ENCODE assay signal across 8 mouse cellular contexts in the genomic region with DNA sequence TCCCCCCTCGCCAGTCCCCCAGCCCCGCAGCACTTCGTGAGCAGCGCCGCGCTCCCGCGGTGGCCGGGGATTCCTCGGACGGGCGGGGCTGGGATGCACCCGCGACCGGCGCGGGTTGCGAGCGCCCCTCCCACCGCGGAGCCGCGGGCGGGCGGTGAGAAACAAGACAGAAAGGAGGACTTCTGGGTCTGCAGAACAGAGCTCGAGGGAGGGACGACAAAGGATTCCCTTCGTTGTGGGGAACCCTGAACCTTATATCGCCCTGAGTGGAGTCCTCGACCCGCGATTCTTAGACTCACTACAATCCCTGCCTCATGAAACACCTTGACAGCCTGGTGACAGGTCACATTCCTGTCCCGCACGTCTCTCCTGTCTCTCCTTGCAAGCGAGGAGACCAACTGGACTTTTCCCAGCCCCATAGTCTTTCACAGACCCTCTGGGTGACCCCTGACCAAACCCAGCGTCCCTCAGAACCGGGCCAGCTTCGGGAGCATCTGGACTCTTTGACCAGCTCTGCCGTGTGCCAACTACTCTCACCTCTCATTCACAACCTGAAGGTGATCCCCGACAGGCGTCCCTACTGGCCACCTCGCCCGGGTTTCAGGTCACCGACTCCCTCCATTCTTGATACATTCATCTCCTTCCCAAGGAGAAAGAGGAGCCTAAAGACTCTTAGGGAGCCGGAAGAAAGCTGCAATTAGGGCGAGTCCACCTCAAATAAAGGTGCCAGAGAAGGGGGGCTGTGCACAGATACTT. TPM values are rescaled to one million over a fixed set of nuclear protein-coding genes. Genes with fewer than 3 reads are reported as not detected.
DNase-seq lines count a peak whose midpoint lies in the region; ATAC-seq and TF ChIP-seq lines count a peak whose summit lies in the region.

No protein-coding gene starts in this region.

- peaks cover 0 to 2% of the 10 kb centered on the region in 2 experiments; a peak in 1 of 4 replicates for H3K36me3 ChIP-seq in MEL (ENCODE audit: control insufficient read depth in 1 of 2, insufficient read depth in 2 of 2, low read length in 2 of 2)
- H3K36me3 ChIP-seq in forebrain, embryonic 14.5 days (ENCODE audit: control insufficient read depth, insufficient read depth, low read length): peaks cover 9% of the 10 kb centered on the region
- H3K36me3 ChIP-seq in neural tube, embryonic 12.5 days: peaks cover 9% of the 10 kb centered on the region

- H3K27ac ChIP-seq in MEL (ENCODE audit: control insufficient read depth, low read depth, low read length): peak overlapping the region; percentile 59; the same call in 1 of the 2 replicates
- peak overlapping the region; percentile 98 for H3K27ac ChIP-seq in forebrain, embryonic 14.5 days (ENCODE audit: low read depth, low read length)
- peak overlapping the region; percentile 89 for H3K27ac ChIP-seq in neural tube, embryonic 12.5 days

- peak overlapping the region; percentile 69 for H3K9ac ChIP-seq in MEL (ENCODE audit: control insufficient read depth, low read depth, low read length, poor library complexity, severe bottlenecking)
- H3K9ac ChIP-seq in forebrain, embryonic 14.5 days (ENCODE audit: low read length): peak overlapping the region; percentile 65
- H3K9ac ChIP-seq in neural tube, embryonic 12.5 days: peak overlapping the region; percentile 65

- TF ChIP-seq EP300 in MEL (IDR thresholded peaks at IDR 0.05; ENCODE audit: low read depth in 1 of 2, low read length in 2 of 2): no peak

- H3K27me3 ChIP-seq in MEL (ENCODE audit: control insufficient read depth in 1 of 2, insufficient read depth in 2 of 2, low read length in 2 of 2): no peaks in the 10 kb centered on the region
- H3K27me3 ChIP-seq in forebrain, embryonic 14.5 days (replicated peaks; ENCODE audit: control insufficient read depth, insufficient read depth, low read length): no peaks in the 10 kb centered on the region
- H3K27me3 ChIP-seq in neural tube, embryonic 12.5 days (replicated peaks): peaks cover 13% of the 10 kb centered on the region

- 1% methylated on average over 46 of the region's 46 CpGs for WGBS in forebrain, embryonic 14.5 days
- WGBS in neural tube, embryonic 12.5 days: 1% methylated on average over 46 of the region's 46 CpGs

- H3K4me2 ChIP-seq in forebrain, embryonic 14.5 days (ENCODE audit: low read length): peak overlapping the region; percentile 76
- peak overlapping the region; percentile 62 for H3K4me2 ChIP-seq in neural tube, embryonic 12.5 days (replicated peaks)

- DNase-seq in kidney, adult 18-20 months: peak; percentile 35
- no peak for DNase-seq in kidney, postnatal 14 days
- peak; percentile 57 for DNase-seq in MEL (ENCODE audit: low read depth, low spot score)
- peak; percentile 64 for DNase-seq in forebrain, embryonic 14.5 days (ENCODE audit: low spot score)
- peak; percentile 51 for DNase-seq in kidney, postnatal 10 days
- no peak for DNase-seq in urinary bladder, adult 18-20 months (ENCODE audit: low spot score in 2 of 2)
- no peak for DNase-seq in layer of hippocampus, adult 9-10 months (ENCODE audit: low spot score)

- no peak for TF ChIP-seq RAD21 in MEL (IDR thresholded peaks at IDR 0.05; ENCODE audit: low read depth, low read length)

- TF ChIP-seq CTCF in MEL (IDR thresholded peaks at IDR 0.05 in 2 of 3, conservative IDR thresholded peaks at IDR 0.05 in 1 of 3; ENCODE audit: control insufficient read depth in 1 of 3, insufficient read depth in 1 of 3, low read depth in 2 of 3, low read length in 3 of 3, poor library complexity in 1 of 3, severe bottlenecking in 1 of 3): no peak

- H3K4me3 ChIP-seq in MEL (ENCODE audit: control insufficient read depth in 1 of 2, insufficient read depth in 1 of 2, low read depth in 2 of 2, low read length in 2 of 2): peak overlapping the region; percentile 55 to 57
- H3K4me3 ChIP-seq in forebrain, embryonic 14.5 days (ENCODE audit: low read depth, low read length): peak overlapping the region; percentile 43
- peak overlapping the region; percentile 50 for H3K4me3 ChIP-seq in neural tube, embryonic 12.5 days

- ATAC-seq in forebrain, embryonic 14.5 days: no peak
- ATAC-seq in neural tube, embryonic 12.5 days (ENCODE audit: low FRiP score, low read depth): no peak

- no peaks in the 10 kb centered on the region for H3K9me3 ChIP-seq in MEL (replicated peaks; ENCODE audit: insufficient read depth, low read length)
- no peaks in the 10 kb centered on the region for H3K9me3 ChIP-seq in forebrain, embryonic 14.5 days (replicated peaks; ENCODE audit: control insufficient read depth, low read length)
- H3K9me3 ChIP-seq in neural tube, embryonic 12.5 days: no peaks in the 10 kb centered on the region

- H3K4me1 ChIP-seq in MEL (ENCODE audit: control insufficient read depth in 1 of 2, insufficient read depth in 2 of 2, low read length in 2 of 2): peaks cover 0 to 5% of the 10 kb centered on the region in 2 experiments; a peak in 1 of 4 replicates
- H3K4me1 ChIP-seq in forebrain, embryonic 14.5 days (ENCODE audit: control insufficient read depth, insufficient read depth, low read length): peaks cover 30% of the 10 kb centered on the region
- peaks cover 58% of the 10 kb centered on the region for H3K4me1 ChIP-seq in neural tube, embryonic 12.5 days

- no peaks in the 10 kb centered on the region; the same call in 1 of the 2 replicates for H3K79me2 ChIP-seq in MEL (ENCODE audit: control insufficient read depth, insufficient read depth, low read length, poor library complexity)

- TF ChIP-seq POLR2A in MEL (IDR thresholded peaks at IDR 0.05; ENCODE audit: control insufficient read depth in 1 of 2, insufficient read depth in 1 of 2, low read depth in 1 of 2, low read length in 2 of 2, poor library complexity in 1 of 2): no peak

TF ChIP-seq in MEL, 35 proteins besides CTCF, POLR2A, EP300 and RAD21:
- TF ChIP-seq NRF1 (IDR thresholded peaks at IDR 0.05; ENCODE audit: insufficient read depth, low read depth, low read length, poor library complexity, severe bottlenecking): 0 out of 2 replicates have a peak, but pooled peaks have one; percentile 4
- TF ChIP-seq SMC3 (IDR thresholded peaks at IDR 0.05; ENCODE audit: low read depth, low read length): no peak
- TF ChIP-seq ETS1 (IDR thresholded peaks at IDR 0.05; ENCODE audit: low read depth, low read length): no peak
- TF ChIP-seq MXI1 (IDR thresholded peaks at IDR 0.05; ENCODE audit: low read depth, low read length): peak; percentile 59; the same call in 1 of the 2 replicates
- TF ChIP-seq TAL1 (IDR thresholded peaks at IDR 0.05; ENCODE audit: low read length): no peak
- peak; percentile 39; the same call in 1 of the 2 replicates for TF ChIP-seq SIN3A (IDR thresholded peaks at IDR 0.05; ENCODE audit: low read length)
- TF ChIP-seq TCF12 (IDR thresholded peaks at IDR 0.05; ENCODE audit: low read depth, low read length): 0 out of 2 replicates have a peak, but pooled peaks have one; percentile 7
- no peak for TF ChIP-seq BHLHE40 (IDR thresholded peaks at IDR 0.05; ENCODE audit: borderline replicate concordance, low read depth, low read length)
- peak; percentile 58; the same call in 1 of the 2 replicates for TF ChIP-seq MAZ (IDR thresholded peaks at IDR 0.05; ENCODE audit: low read depth, low read length)

RNA-seq across cellular contexts. Expression of a gene that starts 1.1 kb away (rescaled TPM):
- total RNA-seq in MEL (2012; rRNA removed): 7.3 and 8.9 TPM in 2 replicates
- 10 to 100 TPM in 1 of 2 experiments, not detected in 1; 10.7 TPM for polyA plus RNA-seq in MEL (2012; ENCODE audit: insufficient read depth in 1 of 2, insufficient read length in 2 of 2, low read depth in 1 of 2, low replicate concordance in 2 of 2, missing spikeins in 1 of 2)
- 7.3 and 11.3 TPM in 2 replicates for polyA plus RNA-seq in forebrain, embryonic 14.5 days (2014; fragmentation: Nextera tagmentation; extraction: Ambion mirVana)
- polyA plus RNA-seq in neural tube, embryonic 12.5 days (2016; fragmentation: Nextera tagmentation; extraction: Ambion mirVana): 24.8 and 26.4 TPM in 2 replicates

RNA-seq across cellular contexts. Expression of a gene that starts 9.6 kb away (rescaled TPM):
- total RNA-seq in MEL (2012; rRNA removed): 47.5 and 47.6 TPM in 2 replicates
- 10 to 100 TPM in 1 of 2 experiments, not detected in 1; 87.1 TPM for polyA plus RNA-seq in MEL (2012; ENCODE audit: insufficient read depth in 1 of 2, insufficient read length in 2 of 2, low read depth in 1 of 2, low replicate concordance in 2 of 2, missing spikeins in 1 of 2)
- polyA plus RNA-seq in forebrain, embryonic 14.5 days (2014; fragmentation: Nextera tagmentation; extraction: Ambion mirVana): 177 and 182 TPM in 2 replicates
- 142 and 145 TPM in 2 replicates for polyA plus RNA-seq in neural tube, embryonic 12.5 days (2016; fragmentation: Nextera tagmentation; extraction: Ambion mirVana)

RNA-seq across cellular contexts. Expression of a gene that starts 24.6 kb away (rescaled TPM):
- 10.0 and 13.1 TPM in 2 replicates for total RNA-seq in MEL (2012; rRNA removed)
- polyA plus RNA-seq in MEL (2012; ENCODE audit: insufficient read depth in 1 of 2, insufficient read length in 2 of 2, low read depth in 1 of 2, low replicate concordance in 2 of 2, missing spikeins in 1 of 2): 10 to 100 TPM in 1 of 2 experiments, not detected in 1; 22.5 TPM
- polyA plus RNA-seq in forebrain, embryonic 14.5 days (2014; fragmentation: Nextera tagmentation; extraction: Ambion mirVana): 6.8 and 7.4 TPM in 2 replicates
- 9.7 and 10.2 TPM in 2 replicates for polyA plus RNA-seq in neural tube, embryonic 12.5 days (2016; fragmentation: Nextera tagmentation; extraction: Ambion mirVana)

RNA-seq across cellular contexts. Expression of a gene that starts 28.4 kb away (rescaled TPM):
- total RNA-seq in MEL (2012; rRNA removed): 0.12 and 0.13 TPM in 2 replicates
- under 1 TPM in 1 of 2 experiments, not detected in 1; 0.36 TPM for polyA plus RNA-seq in MEL (2012; ENCODE audit: insufficient read depth in 1 of 2, insufficient read length in 2 of 2, low read depth in 1 of 2, low replicate concordance in 2 of 2, missing spikeins in 1 of 2)
- polyA plus RNA-seq in forebrain, embryonic 14.5 days (2014; fragmentation: Nextera tagmentation; extraction: Ambion mirVana): 0.60 and 0.89 TPM in 2 replicates
- 0.91 and 1.5 TPM in 2 replicates for polyA plus RNA-seq in neural tube, embryonic 12.5 days (2016; fragmentation: Nextera tagmentation; extraction: Ambion mirVana)

RNA-seq across cellular contexts. Expression of a gene that starts 33.1 kb away (rescaled TPM):
- total RNA-seq in MEL (2012; rRNA removed): 4,999 and 5,671 TPM in 2 replicates
- 1,000 to 10,000 TPM in 1 of 2 experiments, not detected in 1; 5,399 TPM for polyA plus RNA-seq in MEL (2012; ENCODE audit: insufficient read depth in 1 of 2, insufficient read length in 2 of 2, low read depth in 1 of 2, low replicate concordance in 2 of 2, missing spikeins in 1 of 2)
- 2,846 and 4,258 TPM in 2 replicates for polyA plus RNA-seq in forebrain, embryonic 14.5 days (2014; fragmentation: Nextera tagmentation; extraction: Ambion mirVana)
- polyA plus RNA-seq in neural tube, embryonic 12.5 days (2016; fragmentation: Nextera tagmentation; extraction: Ambion mirVana): 2,364 and 2,595 TPM in 2 replicates

Comparison
In these comparisons a context has a peak if more than half of its experiments do, and no peak if none do; other contexts are left out.
1. DNase-seq: peak in kidney, adult 18-20 months (single experiment), MEL (single experiment), forebrain, embryonic 14.5 days (single experiment) and kidney, postnatal 10 days (single experiment); none in kidney, postnatal 14 days (single experiment), urinary bladder, adult 18-20 months (0 of 2) and layer of hippocampus, adult 9-10 months (single experiment).
2. Peak in every context shown above with its lines, with median percentiles within 50 percentile points of each other: H3K27ac ChIP-seq, H3K4me3 ChIP-seq and H3K9ac ChIP-seq.